Mouse (Mus musculus): ENCODE results near the gene Prim2. TPM values are rescaled to one million over a fixed set of nuclear protein-coding genes. Genes with fewer than 3 reads are reported as not detected.

The Prim2 gene
- polyA plus RNA-seq, 1 experiment from 2014 or later, result 42.6 TPM

GRCm38 (mm10) chr1:33680890-33681289, 11.3 kb upstream of the Prim2 start:
- Histone ChIP-seq H3K4me3 (no peak overlapping the region), H3K36me3 (no peaks in the 10 kb centered on the region), H3K27ac (no peak overlapping the region), H3K9me3 (no peaks in the 10 kb centered on the region), H3K4me2 (replicated peaks) (no peak overlapping the region), H3K4me1 (no peaks in the 10 kb centered on the region), H3K9ac (no peak overlapping the region), H3K27me3 (no peaks in the 10 kb centered on the region)
- 92% methylated on average over 7 of the region's 7 CpGs for WGBS
- ATAC-seq (ENCODE audit: insufficient number of reproducible peaks, insufficient read depth, low FRiP score, low TSS enrichment), result no peak

DNA sequence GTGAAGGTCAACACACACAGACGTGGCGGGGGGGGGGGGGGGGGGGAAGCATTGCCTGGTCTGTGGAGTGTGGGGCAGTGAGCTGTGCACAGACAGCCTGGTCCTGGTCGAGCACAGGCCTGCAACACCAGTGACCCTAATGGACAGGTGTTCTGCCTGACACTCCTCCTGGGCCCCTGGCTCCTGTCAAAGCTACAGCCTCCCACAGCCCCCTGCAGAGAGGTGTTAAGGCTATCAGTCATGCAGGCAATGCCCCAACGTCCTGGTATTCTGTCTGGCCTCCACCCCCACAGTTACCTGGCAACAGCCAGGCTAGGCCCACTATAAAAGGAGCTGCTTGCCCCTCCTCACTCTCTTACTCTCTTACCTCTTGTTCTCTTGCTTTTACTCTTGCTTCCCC, 10.8 kb upstream of the Prim2 start:
- no peaks in the 10 kb centered on the region for H3K36me3 ChIP-seq
- no peak overlapping the region for H3K4me3 ChIP-seq
- whole genome bisulfite sequencing, result 42% methylated on average over 3 of the region's 4 CpGs
- H3K27ac ChIP-seq, result no peak overlapping the region
- H3K4me2 ChIP-seq (replicated peaks), result no peak overlapping the region
- no peaks in the 10 kb centered on the region for H3K27me3 ChIP-seq
- no peak for ATAC-seq (ENCODE audit: insufficient number of reproducible peaks, insufficient read depth, low FRiP score, low TSS enrichment)
- no peak overlapping the region for H3K9ac ChIP-seq
- no peaks in the 10 kb centered on the region for H3K4me1 ChIP-seq
- H3K9me3 ChIP-seq, result no peaks in the 10 kb centered on the region

DNA sequence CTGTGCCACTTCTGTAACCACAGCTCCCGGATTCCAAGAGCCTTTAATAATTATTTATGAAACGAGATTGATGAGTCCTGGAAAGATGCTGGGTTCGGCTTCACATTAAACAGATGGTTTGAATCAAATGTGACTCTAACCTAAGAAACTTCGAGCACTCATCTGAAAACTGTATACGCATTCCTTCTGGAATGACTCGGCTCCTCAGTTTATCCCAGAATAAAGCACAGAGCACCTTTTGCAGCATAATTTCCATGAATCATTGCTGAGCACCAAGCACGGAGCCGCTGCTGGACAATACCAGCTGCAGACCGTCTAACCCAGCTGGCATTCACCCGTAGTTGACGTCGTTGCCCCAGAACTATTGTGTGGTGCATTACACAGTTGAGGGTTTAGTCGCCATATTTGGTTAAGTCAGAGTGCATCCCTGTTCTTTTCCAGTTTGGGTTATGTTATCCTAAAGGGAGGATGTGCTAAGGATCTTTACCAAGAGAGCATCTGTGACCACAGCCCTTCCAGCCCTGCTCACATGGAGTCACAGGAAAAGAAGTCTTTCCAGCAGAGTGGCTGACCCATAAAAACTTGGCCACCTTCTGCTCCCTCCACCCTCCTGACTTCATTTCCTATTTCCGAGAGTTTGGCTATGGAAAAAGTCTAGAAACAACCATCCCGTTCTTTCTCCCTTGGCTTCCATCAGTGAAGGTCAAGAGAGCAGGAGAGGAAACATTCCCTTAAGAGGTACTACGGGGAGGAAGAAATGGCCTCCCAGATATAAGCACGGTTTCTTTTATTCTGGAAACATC, 3.8 kb upstream of the Prim2 start:
- 60% methylated on average over 17 of the region's 17 CpGs for WGBS
- no peak overlapping the region for H3K4me3 ChIP-seq

DNA sequence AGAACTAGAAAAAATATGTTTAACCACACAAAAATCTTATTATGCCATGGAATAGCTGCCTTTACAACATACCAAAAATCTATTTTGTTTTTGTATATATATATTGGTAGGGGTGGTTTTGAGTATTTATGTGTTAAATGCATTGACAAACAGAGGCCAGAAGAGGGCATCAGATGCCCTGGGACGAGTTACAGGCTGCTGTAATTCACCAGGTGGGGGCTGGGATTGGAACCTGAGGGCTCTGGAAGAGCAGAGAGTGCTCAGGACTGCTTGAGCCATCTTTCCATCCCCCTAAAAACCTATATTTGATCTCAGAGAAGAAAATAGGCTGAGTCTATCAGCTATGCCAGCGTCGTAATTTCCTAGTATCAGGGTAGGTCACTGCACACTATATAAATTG, 2.9 kb upstream of the Prim2 start:
- Histone ChIP-seq H3K4me2 (replicated peaks) (no peak overlapping the region), H3K9me3 (no peaks in the 10 kb centered on the region), H3K9ac (no peak overlapping the region), H3K27ac (no peak overlapping the region), H3K27me3 (no peaks in the 10 kb centered on the region), H3K4me3 (no peak overlapping the region), H3K36me3 (peaks cover 2% of the 10 kb centered on the region; the same call in 1 of the 2 replicates), H3K4me1 (peaks cover 10% of the 10 kb centered on the region)
- no peak for ATAC-seq (ENCODE audit: insufficient number of reproducible peaks, insufficient read depth, low FRiP score, low TSS enrichment)
- 24% methylated on average over 3 of the region's 3 CpGs for WGBS

More for the DNA sequence above, 3.8 kb upstream of the Prim2 start:
- H3K9ac ChIP-seq, result no peak overlapping the region
- H3K4me2 ChIP-seq (replicated peaks), result no peak overlapping the region
- H3K9me3 ChIP-seq, result no peaks in the 10 kb centered on the region
- no peaks in the 10 kb centered on the region for H3K36me3 ChIP-seq
- H3K4me1 ChIP-seq, result peaks cover 8% of the 10 kb centered on the region
- H3K27ac ChIP-seq, result no peak overlapping the region
- no peaks in the 10 kb centered on the region for H3K27me3 ChIP-seq
- ATAC-seq (ENCODE audit: insufficient number of reproducible peaks, insufficient read depth, low FRiP score, low TSS enrichment), result no peak

DNA sequence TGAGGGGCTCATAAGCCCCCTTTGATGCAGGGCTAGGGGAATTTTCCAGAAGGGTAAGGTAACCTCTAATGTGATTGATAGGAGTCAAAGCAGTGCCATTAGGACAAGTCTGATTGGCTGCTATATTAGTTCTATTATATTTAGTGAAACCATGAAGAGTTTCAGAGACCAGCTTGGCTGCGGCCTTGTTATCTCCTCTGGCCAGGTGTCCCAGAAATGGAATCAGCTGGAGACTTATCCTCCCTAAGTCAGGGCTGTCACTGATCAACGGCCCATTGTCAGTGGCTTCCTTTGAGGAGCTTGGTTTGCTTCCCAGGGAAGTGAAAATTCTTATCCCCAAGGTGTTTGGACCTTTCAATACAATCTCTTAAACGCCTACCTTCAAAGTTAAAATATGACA, 2.5 kb upstream of the Prim2 start:
- Histone ChIP-seq H3K36me3 (peaks cover 7% of the 10 kb centered on the region; the same call in 1 of the 2 replicates), H3K27me3 (no peaks in the 10 kb centered on the region), H3K4me2 (replicated peaks) (no peak overlapping the region), H3K27ac (no peak overlapping the region), H3K4me1 (peaks cover 10% of the 10 kb centered on the region), H3K4me3 (no peak overlapping the region), H3K9ac (no peak overlapping the region), H3K9me3 (no peaks in the 10 kb centered on the region)
- 70% methylated on average over 3 of the region's 3 CpGs for WGBS
- no peak for ATAC-seq (ENCODE audit: insufficient number of reproducible peaks, insufficient read depth, low FRiP score, low TSS enrichment)

DNA sequence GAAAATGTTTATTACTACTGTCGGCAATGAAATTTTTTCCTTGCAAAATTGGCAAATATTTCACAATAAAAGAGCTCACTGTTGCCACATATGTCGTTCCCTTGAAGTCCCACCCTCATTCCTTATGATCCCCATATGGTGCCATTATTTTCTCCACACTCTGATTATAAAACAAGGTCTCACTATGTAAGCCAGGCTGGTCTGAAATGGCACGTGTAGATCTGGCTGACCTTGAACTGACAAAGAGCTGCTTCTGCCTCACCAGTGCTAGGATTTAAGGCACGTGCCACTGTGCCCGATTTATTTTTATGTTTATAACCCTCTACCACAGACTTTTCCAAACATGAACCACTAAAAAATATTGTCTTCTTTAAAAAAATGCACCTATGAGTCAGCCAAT, 1.8 kb upstream of the Prim2 start:
- Histone ChIP-seq H3K4me3 (no peak overlapping the region), H3K9me3 (no peaks in the 10 kb centered on the region), H3K27me3 (no peaks in the 10 kb centered on the region), H3K36me3 (peaks cover 9% of the 10 kb centered on the region; the same call in 1 of the 2 replicates), H3K4me2 (replicated peaks) (no peak overlapping the region), H3K27ac (no peak overlapping the region), H3K9ac (no peak overlapping the region), H3K4me1 (peaks cover 10% of the 10 kb centered on the region)
- no peak for ATAC-seq (ENCODE audit: insufficient number of reproducible peaks, insufficient read depth, low FRiP score, low TSS enrichment)
- WGBS, result 76% methylated on average over 5 of the region's 5 CpGs

DNA sequence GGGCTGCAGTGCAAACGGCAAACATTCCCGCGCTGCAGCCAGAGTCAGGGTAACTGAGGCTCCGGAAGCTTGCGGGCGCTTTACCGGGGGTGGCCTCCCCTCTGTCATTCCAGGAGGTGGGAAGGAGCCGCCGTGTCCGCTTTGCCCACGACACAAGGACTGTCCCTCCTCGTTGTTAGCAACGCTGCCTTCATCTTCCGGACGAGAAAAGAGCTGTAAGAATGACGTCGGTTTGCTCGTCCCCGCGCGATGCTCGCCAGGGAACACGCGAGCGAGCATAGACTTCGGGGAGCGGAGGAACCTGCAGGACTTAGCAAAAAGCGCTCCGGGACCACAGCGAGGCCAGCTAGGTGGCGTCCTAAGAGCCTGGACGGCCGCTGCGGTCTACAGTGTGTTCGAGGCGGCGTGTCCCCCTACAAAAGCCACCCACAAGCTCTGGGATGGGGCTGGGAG, 595 bp upstream of the Prim2 start:
- peak overlapping the region; percentile 46 for H3K9ac ChIP-seq
- H3K27ac ChIP-seq, result peak overlapping the region; percentile 26
- H3K27me3 ChIP-seq, result no peaks in the 10 kb centered on the region
- peak overlapping the region; percentile 82 for H3K4me2 ChIP-seq (replicated peaks)
- peak; percentile 29; the same call in 1 of the 2 replicates for ATAC-seq (ENCODE audit: insufficient number of reproducible peaks, insufficient read depth, low FRiP score, low TSS enrichment)
- peak overlapping the region; percentile 77 for H3K4me3 ChIP-seq
- no peaks in the 10 kb centered on the region for H3K9me3 ChIP-seq
- H3K4me1 ChIP-seq, result peaks cover 10% of the 10 kb centered on the region
- WGBS, result under 1% methylated on average over 37 of the region's 37 CpGs
- peaks cover 19% of the 10 kb centered on the region; the same call in 1 of the 2 replicates for H3K36me3 ChIP-seq

DNA sequence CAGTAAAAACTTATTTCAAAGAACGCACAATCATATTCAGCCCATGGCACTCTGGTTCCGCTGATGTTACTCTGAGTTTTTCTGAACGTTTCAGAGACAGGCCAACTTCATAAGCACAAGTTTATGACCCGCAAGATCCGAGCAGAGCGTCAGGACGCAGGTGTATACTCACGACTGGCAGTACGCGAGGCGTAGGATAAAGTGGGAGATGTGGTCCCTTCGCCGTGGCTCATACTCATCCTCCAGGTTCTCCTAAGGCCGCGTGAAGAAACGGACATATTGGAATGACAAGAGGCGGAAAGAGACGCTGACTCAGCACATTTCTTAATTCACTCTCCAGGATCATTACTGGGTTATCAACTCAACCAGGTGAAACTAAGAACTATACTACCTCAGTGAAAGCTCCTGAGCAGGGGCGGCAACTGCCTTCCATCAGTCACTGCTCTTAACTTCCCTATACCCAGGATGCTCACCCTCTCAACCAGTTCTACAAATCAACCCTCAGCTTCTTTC, 5.9 kb downstream of the Prim2 start:
- Histone ChIP-seq H3K27ac (no peak overlapping the region), H3K27me3 (no peaks in the 10 kb centered on the region), H3K4me1 (peaks cover 5% of the 10 kb centered on the region), H3K9me3 (no peaks in the 10 kb centered on the region), H3K9ac (no peak overlapping the region), H3K4me3 (no peak overlapping the region), H3K36me3 (peaks cover 42% of the 10 kb centered on the region), H3K4me2 (replicated peaks) (no peak overlapping the region)
- 85% methylated on average over 19 of the region's 19 CpGs for WGBS
- ATAC-seq (ENCODE audit: insufficient number of reproducible peaks, insufficient read depth, low FRiP score, low TSS enrichment), result no peak

DNA sequence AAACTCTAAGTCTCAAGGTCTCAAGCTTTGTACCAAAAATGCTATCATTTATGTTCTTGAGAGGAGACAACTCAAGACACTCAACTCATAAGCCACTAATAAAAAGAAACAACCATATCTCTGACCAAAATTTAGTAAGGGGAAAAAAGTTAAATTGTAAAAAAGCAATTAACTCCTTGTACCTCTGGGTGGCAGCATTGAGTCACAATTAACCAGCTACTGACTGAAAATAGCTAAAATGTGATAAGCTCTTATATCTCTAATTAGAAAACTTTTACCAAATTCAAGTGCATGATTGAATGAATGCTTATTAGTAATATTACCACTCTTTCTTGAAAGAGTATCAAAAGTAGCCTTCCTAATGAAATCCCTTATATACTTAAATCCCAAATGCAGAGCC, 6.4 kb downstream of the Prim2 start:
- no peak for ATAC-seq (ENCODE audit: insufficient number of reproducible peaks, insufficient read depth, low FRiP score, low TSS enrichment)
- H3K4me1 ChIP-seq, result peaks cover under 1% of the 10 kb centered on the region; the same call in 1 of the 2 replicates
- H3K27me3 ChIP-seq, result no peaks in the 10 kb centered on the region
- H3K27ac ChIP-seq, result no peak overlapping the region
- peaks cover 42% of the 10 kb centered on the region for H3K36me3 ChIP-seq
- H3K9me3 ChIP-seq, result no peaks in the 10 kb centered on the region
- no peak overlapping the region for H3K9ac ChIP-seq
- no peak overlapping the region for H3K4me3 ChIP-seq
- no peak overlapping the region for H3K4me2 ChIP-seq (replicated peaks)

DNA sequence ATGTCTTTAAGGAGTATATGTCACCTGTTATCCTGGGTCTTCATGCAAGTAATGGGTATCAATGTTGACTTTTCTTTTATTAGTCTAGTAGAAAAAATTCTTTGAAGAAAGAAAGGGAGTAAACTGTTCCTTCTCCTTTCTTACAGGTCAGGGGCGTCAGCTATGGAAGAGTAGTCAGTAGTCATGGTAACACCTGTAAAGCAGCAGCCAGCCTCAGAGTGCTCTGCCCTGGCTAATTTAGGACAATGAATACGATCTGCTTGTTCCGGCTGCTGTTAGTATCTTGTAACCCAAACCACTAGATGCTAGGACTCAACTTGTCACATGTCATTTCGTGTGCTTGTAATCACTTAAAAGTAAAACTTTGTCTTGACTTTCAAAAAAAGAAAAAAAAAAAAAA, 11.3 kb downstream of the Prim2 start:
- no peaks in the 10 kb centered on the region for H3K9me3 ChIP-seq

GRCm38 (mm10) chr1:33657574-33658149, 11.9 kb downstream of the Prim2 start:
- no peaks in the 10 kb centered on the region for H3K4me1 ChIP-seq
- H3K4me2 ChIP-seq (replicated peaks), result no peak overlapping the region
- peaks cover 35% of the 10 kb centered on the region for H3K36me3 ChIP-seq
- H3K9me3 ChIP-seq, result no peaks in the 10 kb centered on the region
- ATAC-seq (ENCODE audit: insufficient number of reproducible peaks, insufficient read depth, low FRiP score, low TSS enrichment), result no peak
- H3K4me3 ChIP-seq, result no peak overlapping the region
- 92% methylated on average over 12 of the region's 12 CpGs for WGBS
- H3K9ac ChIP-seq, result no peak overlapping the region
- H3K27ac ChIP-seq, result no peak overlapping the region
- H3K27me3 ChIP-seq, result no peaks in the 10 kb centered on the region

More for the DNA sequence above, 11.3 kb downstream of the Prim2 start:
- Histone ChIP-seq H3K9ac (no peak overlapping the region), H3K4me1 (no peaks in the 10 kb centered on the region), H3K36me3 (peaks cover 35% of the 10 kb centered on the region), H3K4me3 (no peak overlapping the region), H3K27me3 (no peaks in the 10 kb centered on the region), H3K27ac (no peak overlapping the region), H3K4me2 (replicated peaks) (no peak overlapping the region)
- WGBS, result 82% methylated on average over 4 of the region's 4 CpGs
- ATAC-seq (ENCODE audit: insufficient number of reproducible peaks, insufficient read depth, low FRiP score, low TSS enrichment), result no peak

- Histone ChIP-seq H3K27me3 (no peaks in the 10 kb centered on the region), H3K4me3 (no peak overlapping the region), H3K36me3 (peaks cover 27% of the 10 kb centered on the region), H3K4me2 (replicated peaks) (no peak overlapping the region), H3K9ac (no peak overlapping the region), H3K27ac (no peak overlapping the region), H3K9me3 (no peaks in the 10 kb centered on the region), H3K4me1 (no peaks in the 10 kb centered on the region)
- 96% methylated on average over 11 of the region's 11 CpGs for WGBS
- ATAC-seq (ENCODE audit: insufficient number of reproducible peaks, insufficient read depth, low FRiP score, low TSS enrichment), result no peak
Observed at GRCm38 (mm10) chr1:33650875-33651274, 18.7 kb downstream of the Prim2 start.

All from embryonic facial prominence, embryonic 12.5 days (tissue).